Mouse (Mus musculus) forebrain, embryonic 14.5 days (tissue): ENCODE measurements around the gene Kpnb1. TPM values are rescaled to one million over a fixed set of nuclear protein-coding genes. Genes with fewer than 3 reads are reported as not detected.

ENCODE experiments used
- ATAC-seq: fragments of 200-750 bp; cut with Nextera tagmentation; 2 replicates; pipeline ENCODE4 v1.8.0; 2017; ENCODE audit warnings: mild to moderate bottlenecking, moderate library complexity
- DNase-seq: peaks from one replicate; pipeline ENCODE4 v3.0.0-alpha.2; 2015; ENCODE audit warnings: low spot score
- H3K27ac ChIP-seq: fragments of 300-500 bp; sonication (generic); 2 replicates; pipeline ENCODE4 v1.5.1; 2014; ENCODE audit warnings: low read depth, mild to moderate bottlenecking, control low read depth, low read length, moderate library complexity
- H3K27me3 ChIP-seq: fragments of 300-500 bp; sonication (generic); replicated peaks from 2 replicates; pipeline ENCODE4 v1.6.1; 2014; ENCODE audit warnings: low read length, control low read depth, mixed read lengths; ENCODE audit not compliant: control insufficient read depth, insufficient read depth
- H3K36me3 ChIP-seq: fragments of 300-500 bp; sonication (generic); 2 replicates; pipeline ENCODE4 v1.6.1; 2014; ENCODE audit warnings: low read length, control low read depth; ENCODE audit not compliant: control insufficient read depth, insufficient read depth
- H3K4me1 ChIP-seq: fragments of 300-500 bp; sonication (generic); 2 replicates; pipeline ENCODE4 v1.6.1; 2014; ENCODE audit warnings: antibody characterized with exemption, low read length, control low read depth; ENCODE audit not compliant: control insufficient read depth, insufficient read depth
- H3K4me2 ChIP-seq: fragments of 300-500 bp; sonication (generic); 2 replicates; pipeline ENCODE4 v1.6.1; 2014; ENCODE audit warnings: mild to moderate bottlenecking, control low read depth, low read length
- H3K4me3 ChIP-seq: fragments of 300-500 bp; sonication (generic); 2 replicates; pipeline ENCODE4 v1.5.1; 2014; ENCODE audit warnings: low read depth, low read length, control low read depth
- H3K9ac ChIP-seq: fragments of 300-500 bp; sonication (generic); 2 replicates; pipeline ENCODE4 v1.6.1; 2014; ENCODE audit warnings: mild to moderate bottlenecking, low read length, control low read depth, moderate library complexity
- H3K9me3 ChIP-seq: fragments of 300-500 bp; sonication (generic); replicated peaks from 2 replicates; pipeline ENCODE4 v1.6.1; 2016; ENCODE audit warnings: low read length, control low read depth, mixed read lengths; ENCODE audit not compliant: control insufficient read depth
- WGBS: fragments of 180-500 bp; shearing (Covaris S2); extraction: QIAGEN DNeasy Blood & Tissue Kit; methylation state at CpG from one replicate; pipeline ENCODE4 v1.1.7; 2014; 5-methylcytosine and 5-hydroxymethylcytosine counted together
- polyA plus RNA-seq: library from polyadenylated mRNA; unstranded; fragments of >200 nt; fragmentation: Nextera tagmentation; extraction: Ambion mirVana; gene quantifications from 2 replicates; pipeline ENCODE4 v1.2.1, GENCODE M21; 2014

Gene Kpnb1
- polyA plus RNA-seq, 1 experiment from 2014 or later = 41.9 TPM

DNA sequence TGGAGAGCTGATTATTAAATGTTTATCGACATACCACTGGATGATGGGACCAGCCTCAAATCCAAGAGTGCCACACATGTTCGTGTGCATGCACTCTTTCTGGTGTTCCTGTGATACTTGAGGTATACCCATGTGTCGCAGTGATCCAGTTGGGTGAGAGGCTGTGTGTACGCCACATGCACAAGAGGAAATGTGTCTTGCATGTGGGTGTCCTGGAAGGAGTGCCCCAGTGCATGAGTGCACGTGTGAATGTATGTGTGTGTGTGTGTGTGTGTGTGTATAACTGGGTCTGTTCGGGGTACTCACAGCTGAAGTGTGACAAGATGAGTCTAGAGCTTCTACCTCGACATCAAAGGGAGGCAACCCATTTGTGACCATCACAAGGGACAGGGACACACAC lies 57.4 kb downstream of the Kpnb1 start:
- DNase-seq (no peak), ATAC-seq (no peak)
- 80% methylated on average over 7 of the region's 7 CpGs for WGBS

DNA sequence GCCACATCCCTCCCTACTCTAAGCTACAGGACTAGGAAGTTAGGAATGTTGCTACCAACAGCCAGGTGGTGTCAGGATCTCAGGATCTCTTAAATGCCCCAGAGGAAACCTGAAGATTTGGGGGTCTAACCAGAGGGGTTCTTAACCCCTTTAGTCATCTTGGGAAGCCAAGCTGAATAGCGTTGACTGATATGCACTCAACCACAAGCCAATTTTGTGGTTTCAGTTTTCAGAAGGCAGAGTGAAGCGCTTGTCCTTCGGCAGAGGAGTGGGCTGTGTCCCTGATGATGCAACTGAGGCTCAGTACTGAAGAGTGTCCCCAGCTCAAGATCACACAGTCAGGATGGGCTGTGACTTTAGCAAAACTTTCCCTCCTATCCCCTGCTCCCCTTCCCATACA lies 58.7 kb downstream of the Kpnb1 start:
- no peak for DNase-seq
- WGBS = 68% methylated on average over 3 of the region's 3 CpGs
- H3K4me3 ChIP-seq = no peak overlapping the region
- no peaks in the 10 kb centered on the region for H3K9me3 ChIP-seq
- no peak for ATAC-seq
- H3K27me3 ChIP-seq = 0 out of 2 replicates have a peak, but pooled peaks cover 4% of the 10 kb centered on the region
- no peak overlapping the region for H3K4me2 ChIP-seq
- H3K4me1 ChIP-seq = peaks cover 3% of the 10 kb centered on the region; the same call in 1 of the 2 replicates
- no peak overlapping the region for H3K9ac ChIP-seq
- no peaks in the 10 kb centered on the region for H3K36me3 ChIP-seq
- no peak overlapping the region for H3K27ac ChIP-seq

More for the DNA sequence above, 57.4 kb downstream of the Kpnb1 start:
- no peak overlapping the region for H3K9ac ChIP-seq
- peaks cover 3% of the 10 kb centered on the region; the same call in 1 of the 2 replicates for H3K4me1 ChIP-seq
- no peaks in the 10 kb centered on the region for H3K36me3 ChIP-seq
- no peak overlapping the region for H3K27ac ChIP-seq
- H3K9me3 ChIP-seq = no peaks in the 10 kb centered on the region
- no peak overlapping the region for H3K4me3 ChIP-seq
- H3K27me3 ChIP-seq = 0 out of 2 replicates have a peak, but pooled peaks cover 4% of the 10 kb centered on the region
- no peak overlapping the region for H3K4me2 ChIP-seq

DNA sequence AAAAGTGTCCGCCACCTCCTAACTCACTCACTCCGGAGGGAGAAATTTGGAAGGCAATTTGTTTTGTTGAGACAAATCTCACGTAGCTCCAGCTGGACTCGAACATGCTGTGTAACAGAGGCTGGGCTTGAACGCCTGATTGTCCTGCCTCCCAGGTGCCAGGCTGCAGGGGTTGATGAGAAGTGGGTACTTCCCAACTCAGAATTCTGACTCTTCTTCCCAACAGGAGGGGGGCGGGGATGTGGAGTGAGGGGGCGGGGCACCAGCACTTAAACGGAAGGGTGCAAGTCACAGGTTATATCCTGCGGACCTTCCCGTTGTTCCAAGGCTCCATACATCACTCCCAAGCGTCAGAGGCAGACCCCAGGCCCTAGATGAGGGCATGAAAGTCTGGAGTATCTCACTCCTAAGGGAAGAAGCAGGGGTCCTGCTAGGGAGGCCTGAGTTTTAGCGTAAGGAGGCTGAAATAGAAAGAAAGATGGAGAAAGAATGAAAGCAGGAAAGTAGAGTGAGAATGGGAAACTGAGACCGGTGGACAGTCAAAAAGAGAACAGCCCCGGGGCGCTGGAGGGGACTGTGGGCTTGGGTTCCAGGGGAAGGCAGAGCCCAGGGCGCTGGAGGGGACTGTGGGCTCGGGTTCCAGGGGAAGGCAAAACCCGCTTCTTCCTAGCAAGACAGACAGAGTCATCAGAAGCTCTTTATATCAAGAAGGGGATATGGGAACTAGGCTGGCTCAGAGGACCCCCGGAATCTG lies 60.0 kb downstream of the Kpnb1 start:
- 19% methylated on average over 19 of the region's 19 CpGs for WGBS
- H3K4me2 ChIP-seq = peak overlapping the region; percentile 63
- DNase-seq = no peak
- H3K9me3 ChIP-seq = no peaks in the 10 kb centered on the region
- H3K4me3 ChIP-seq = peak overlapping the region; percentile 29
- no peaks in the 10 kb centered on the region for H3K36me3 ChIP-seq
- 0 out of 2 replicates have a peak, but pooled peaks cover 4% of the 10 kb centered on the region for H3K27me3 ChIP-seq
- peak overlapping the region; percentile 42; the same call in 1 of the 2 replicates for H3K9ac ChIP-seq
- 0 out of 2 replicates have a peak, but pooled peaks have one; percentile 18 for ATAC-seq
- H3K4me1 ChIP-seq = peaks cover 3% of the 10 kb centered on the region; the same call in 1 of the 2 replicates
- H3K27ac ChIP-seq = no peak overlapping the region

DNA sequence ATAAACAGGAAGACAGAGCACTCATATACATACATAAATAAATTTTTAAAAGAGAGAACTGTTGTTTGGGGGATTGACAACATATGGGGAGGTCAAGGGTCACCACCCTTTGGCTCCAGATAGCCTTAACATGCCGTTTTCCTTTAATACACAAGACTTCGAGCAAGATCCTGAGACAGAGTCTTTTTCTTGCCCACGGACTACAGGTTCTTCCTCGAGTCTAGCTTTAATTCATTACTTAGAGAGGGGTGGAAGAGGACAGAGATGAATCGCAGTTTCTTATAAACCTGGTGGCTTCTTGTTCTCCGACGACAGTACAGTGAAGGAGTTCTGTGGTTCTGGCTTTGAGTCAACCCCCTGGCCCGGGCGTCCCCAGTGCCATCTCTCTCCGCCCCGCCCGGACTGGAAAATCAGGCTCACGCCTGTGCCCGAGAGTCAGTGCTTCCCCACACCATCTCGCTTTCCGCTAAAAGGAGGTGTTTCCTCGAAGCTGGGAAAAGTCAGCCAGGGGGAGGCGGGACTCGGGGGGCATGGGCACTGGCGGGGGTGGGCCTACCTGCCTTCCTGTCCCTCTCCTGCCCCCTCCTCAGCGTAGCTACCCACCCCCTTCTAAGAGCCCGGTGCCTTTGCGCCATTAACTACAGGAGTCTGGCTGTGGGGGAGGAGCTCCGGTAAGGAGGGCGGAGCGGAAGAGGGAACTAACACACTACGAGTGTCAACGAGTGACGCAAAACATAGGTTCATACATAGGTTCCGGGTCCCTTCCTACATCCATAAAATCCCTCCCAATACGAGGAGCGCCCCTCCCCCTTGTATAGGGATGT lies 60.8 kb downstream of the Kpnb1 start:
- no peak overlapping the region for H3K27ac ChIP-seq
- peak overlapping the region; percentile 42; the same call in 1 of the 2 replicates for H3K9ac ChIP-seq
- DNase-seq (peak; percentile 71), ATAC-seq (peak; percentile 55; the same call in 1 of the 2 replicates)
- H3K4me1 ChIP-seq = peaks cover 3% of the 10 kb centered on the region; the same call in 1 of the 2 replicates
- no peaks in the 10 kb centered on the region for H3K36me3 ChIP-seq
- 6% methylated on average over 32 of the region's 32 CpGs for WGBS
- no peaks in the 10 kb centered on the region for H3K9me3 ChIP-seq
- 0 out of 2 replicates have a peak, but pooled peaks cover 4% of the 10 kb centered on the region for H3K27me3 ChIP-seq
- H3K4me2 ChIP-seq = peak overlapping the region; percentile 63
- H3K4me3 ChIP-seq = peak overlapping the region; percentile 29

DNA sequence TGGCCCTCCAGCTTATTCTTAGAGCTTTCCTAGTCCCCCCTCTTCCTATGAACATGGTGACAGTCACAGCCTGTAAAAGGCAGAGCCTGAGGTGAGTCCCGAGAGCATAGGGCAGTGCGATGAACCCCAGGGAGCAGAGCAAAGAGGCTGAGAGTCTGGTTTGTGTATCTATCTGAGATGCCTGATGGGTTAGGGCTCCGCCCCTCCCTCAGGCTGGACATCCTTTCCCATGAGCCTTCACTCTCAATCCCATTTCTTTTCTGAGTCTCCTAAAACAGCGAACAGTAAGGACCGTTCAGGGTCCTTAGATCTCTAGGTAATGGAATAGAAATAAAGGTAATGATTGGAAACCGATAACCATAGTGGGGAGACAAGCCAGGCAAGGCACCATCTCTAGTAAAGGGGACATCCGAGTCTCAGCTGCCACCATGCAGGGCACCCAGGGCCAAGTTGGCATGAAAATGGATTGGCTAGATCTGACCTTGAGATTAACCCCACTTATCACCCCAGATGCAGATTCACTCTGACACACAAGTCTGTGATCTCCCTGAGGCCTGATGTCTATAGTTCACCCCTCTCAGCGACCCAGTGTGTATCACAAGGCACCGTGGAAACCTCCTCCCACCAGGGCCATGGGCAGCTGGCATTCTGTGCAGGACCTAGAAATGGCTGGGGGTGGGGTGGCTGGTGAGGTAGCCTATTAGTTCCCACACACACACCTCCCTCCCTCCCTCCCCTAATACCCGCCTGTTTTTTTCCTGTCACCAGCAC lies 63.2 kb downstream of the Kpnb1 start:
- Histone ChIP-seq H3K27ac (no peak overlapping the region), H3K4me1 (peaks cover 3% of the 10 kb centered on the region; the same call in 1 of the 2 replicates), H3K4me2 (no peak overlapping the region), H3K9ac (no peak overlapping the region), H3K9me3 (no peaks in the 10 kb centered on the region), H3K36me3 (no peaks in the 10 kb centered on the region), H3K27me3 (0 out of 2 replicates have a peak, but pooled peaks cover 4% of the 10 kb centered on the region), H3K4me3 (no peak overlapping the region)
- no peak for DNase-seq
- ATAC-seq = no peak
- 63% methylated on average over 10 of the region's 10 CpGs for WGBS

DNA sequence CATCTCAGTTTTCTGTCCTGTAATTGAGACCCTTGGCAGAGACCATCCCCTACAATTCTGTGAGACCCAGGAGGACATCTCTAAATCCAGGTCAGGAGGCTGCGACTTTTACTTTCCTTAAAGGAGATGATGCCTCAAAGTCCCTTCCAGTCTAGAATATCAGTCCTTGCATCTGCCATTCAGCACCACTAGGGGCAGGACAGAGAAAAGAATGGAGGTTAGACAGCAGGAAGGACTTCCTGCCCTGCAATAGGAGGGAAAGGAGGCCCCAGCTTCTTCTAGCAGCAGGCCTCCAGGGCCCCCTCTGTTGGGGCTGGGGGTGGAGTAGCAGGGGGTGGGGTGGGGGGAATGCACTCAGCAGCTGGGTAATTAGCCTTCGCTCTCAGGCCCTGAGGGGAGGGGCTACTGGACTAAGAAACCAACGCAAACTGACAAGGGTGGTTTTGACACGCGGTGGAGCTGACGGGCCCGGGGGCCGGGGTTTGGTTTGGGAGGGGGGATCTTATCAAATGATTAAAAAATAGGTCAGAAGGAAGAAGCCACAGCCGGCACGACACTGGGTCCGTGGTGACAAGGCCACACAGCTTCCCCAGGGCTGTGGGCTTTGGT lies 64.3 kb downstream of the Kpnb1 start:
- 0 out of 2 replicates have a peak, but pooled peaks cover 4% of the 10 kb centered on the region for H3K27me3 ChIP-seq
- no peak overlapping the region for H3K4me3 ChIP-seq
- H3K4me2 ChIP-seq = no peak overlapping the region
- H3K36me3 ChIP-seq = no peaks in the 10 kb centered on the region
- no peak overlapping the region for H3K27ac ChIP-seq
- no peak for ATAC-seq
- 23% methylated on average over 11 of the region's 11 CpGs for WGBS
- H3K4me1 ChIP-seq = peaks cover 3% of the 10 kb centered on the region; the same call in 1 of the 2 replicates
- no peak overlapping the region for H3K9ac ChIP-seq
- no peak for DNase-seq
- no peaks in the 10 kb centered on the region for H3K9me3 ChIP-seq

DNA sequence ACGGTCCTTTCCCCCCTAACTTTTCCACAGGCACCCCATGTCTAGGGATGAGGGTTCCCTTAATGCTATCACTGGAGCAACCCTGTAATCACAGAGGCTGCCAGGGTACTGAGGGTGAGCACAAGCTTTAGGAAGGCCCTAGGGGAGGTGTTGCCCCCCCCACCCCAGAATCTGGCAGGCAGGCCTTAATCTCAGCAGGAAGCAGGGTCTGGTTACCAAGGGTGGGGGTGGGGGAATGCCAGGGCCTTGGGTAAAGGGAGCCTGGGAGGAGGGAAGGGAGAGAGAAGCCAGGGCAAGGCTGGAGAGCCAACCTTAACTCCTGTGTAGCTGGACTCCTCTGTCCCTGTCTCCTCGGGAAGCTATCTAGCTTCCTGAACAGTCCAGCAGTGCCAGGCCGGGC lies 67.0 kb downstream of the Kpnb1 start:
- Histone ChIP-seq H3K36me3 (no peaks in the 10 kb centered on the region), H3K4me1 (no peaks in the 10 kb centered on the region), H3K4me2 (no peak overlapping the region), H3K27ac (no peak overlapping the region), H3K4me3 (no peak overlapping the region), H3K27me3 (peaks cover 12% of the 10 kb centered on the region), H3K9ac (no peak overlapping the region), H3K9me3 (no peaks in the 10 kb centered on the region)
- no peak for DNase-seq
- ATAC-seq = no peak
- 62% methylated on average over 3 of the region's 3 CpGs for WGBS

DNA sequence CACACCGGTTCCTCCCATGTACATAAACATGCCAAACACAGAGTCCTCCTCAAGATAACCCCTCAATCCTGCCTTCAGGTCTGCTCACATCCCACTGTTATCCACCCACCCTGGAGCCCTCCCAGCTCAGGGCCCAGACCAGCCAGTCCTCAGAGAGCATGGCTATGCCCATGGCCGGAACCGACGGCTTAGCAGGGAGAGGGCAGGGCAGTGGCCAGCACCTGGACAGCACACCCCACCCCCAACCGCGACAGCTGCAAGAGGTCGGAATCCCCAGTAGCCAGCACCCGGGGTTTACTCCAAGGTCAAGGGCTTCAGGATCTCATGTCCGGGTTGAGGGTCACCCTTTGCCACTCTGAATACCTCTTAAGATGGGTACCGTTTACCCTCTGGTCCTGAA lies 67.5 kb downstream of the Kpnb1 start:
- Histone ChIP-seq H3K27ac (no peak overlapping the region), H3K27me3 (peaks cover 16% of the 10 kb centered on the region), H3K4me3 (no peak overlapping the region), H3K9ac (no peak overlapping the region), H3K36me3 (no peaks in the 10 kb centered on the region), H3K4me2 (no peak overlapping the region), H3K4me1 (no peaks in the 10 kb centered on the region), H3K9me3 (no peaks in the 10 kb centered on the region)
- WGBS = 65% methylated on average over 10 of the region's 10 CpGs
- no peak for DNase-seq
- no peak for ATAC-seq
